Mouse (Mus musculus) intestine, postnatal 0 days (tissue): Measurements from ENCODE around the gene Tgfbr2. TPM values are rescaled to one million over a fixed set of nuclear protein-coding genes. Genes with fewer than 3 reads are reported as not detected.

Source experiments
- ATAC-seq: fragments of 200-750 bp; cut with Nextera tagmentation; 2 replicates; pipeline ENCODE4 v1.8.0; 2017; ENCODE audit warnings: mild to moderate bottlenecking, moderate TSS enrichment, moderate library complexity
- H3K27ac ChIP-seq: fragments of 300-500 bp; sonication (generic); 2 replicates; pipeline ENCODE4 v1.5.1; 2014; ENCODE audit warnings: mild to moderate bottlenecking, low read depth, low read length, moderate library complexity
- H3K27me3 ChIP-seq: fragments of 300-500 bp; sonication (generic); replicated peaks from 2 replicates; pipeline ENCODE4 v1.6.1; 2014; ENCODE audit warnings: low read length, mixed read lengths; ENCODE audit not compliant: control insufficient read depth, insufficient read depth
- H3K36me3 ChIP-seq: fragments of 300-500 bp; sonication (generic); 2 replicates; pipeline ENCODE4 v1.6.1; 2014; ENCODE audit warnings: mild to moderate bottlenecking, moderate library complexity; ENCODE audit not compliant: control insufficient read depth, insufficient read depth
- H3K4me1 ChIP-seq: fragments of 300-500 bp; sonication (generic); replicated peaks from 2 replicates; pipeline ENCODE4 v1.6.1; 2014; ENCODE audit warnings: antibody characterized with exemption, low read length, mixed read lengths; ENCODE audit not compliant: control insufficient read depth, insufficient read depth
- H3K4me2 ChIP-seq: fragments of 300-500 bp; sonication (generic); replicated peaks from 2 replicates; pipeline ENCODE4 v1.6.1; 2014; ENCODE audit warnings: low read depth, mild to moderate bottlenecking, moderate library complexity
- H3K4me3 ChIP-seq: fragments of 300-500 bp; sonication (generic); 2 replicates; pipeline ENCODE4 v1.5.1; 2014; ENCODE audit warnings: low read depth, low read length
- H3K9ac ChIP-seq: fragments of 300-500 bp; sonication (generic); 2 replicates; pipeline ENCODE4 v1.6.1; 2014; ENCODE audit warnings: mild to moderate bottlenecking, low read depth, low read length
- H3K9me3 ChIP-seq: fragments of 300-500 bp; sonication (generic); 2 replicates; pipeline ENCODE4 v1.6.1; 2016; ENCODE audit warnings: mixed run types; ENCODE audit not compliant: control insufficient read depth
- CTCF ChIP-seq: sonication (generic); IDR thresholded peaks from 2 replicates; pipeline ENCODE4 v1.5.1; 2016; ENCODE audit warnings: low read depth, mild to moderate bottlenecking, control low read depth, antibody characterized with exemption, moderate library complexity
- WGBS: fragments of 180-500 bp; shearing (Covaris S2); extraction: QIAGEN DNeasy Blood & Tissue Kit; methylation state at CpG from one replicate; pipeline ENCODE4 v1.1.7; 2014; 5-methylcytosine and 5-hydroxymethylcytosine counted together
- polyA plus RNA-seq: library from polyadenylated mRNA; unstranded; fragments of >200 nt; fragmentation: Nextera tagmentation; extraction: Ambion mirVana; gene quantifications from 2 replicates; pipeline ENCODE4 v1.2.1, GENCODE M21; 2015

Gene Tgfbr2
- polyA plus RNA-seq, 1 experiment from 2014 or later: 16.0 TPM

DNA sequence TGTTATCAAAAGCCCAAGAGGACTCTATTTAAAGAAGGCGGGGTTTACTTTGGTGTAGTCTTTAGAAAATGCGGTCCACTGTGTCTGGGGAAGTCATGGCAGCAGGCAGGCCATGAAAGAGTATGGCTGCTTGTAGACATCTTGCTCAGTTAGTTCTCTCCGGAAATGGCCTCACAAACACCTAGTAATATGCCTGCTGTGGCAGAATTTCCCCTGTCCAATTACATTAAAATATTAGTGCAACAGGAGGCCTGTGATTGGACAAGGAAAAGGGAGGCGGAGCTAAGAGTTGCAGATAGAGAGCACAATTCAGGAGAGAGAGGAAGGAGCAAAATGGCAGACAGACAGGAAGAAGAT is 45.0 kb upstream of the Tgfbr2 start:
- Histone ChIP-seq H3K4me2 (no peak overlapping the region), H3K36me3 (no peaks in the 10 kb centered on the region), H3K9me3 (no peaks in the 10 kb centered on the region), H3K4me3 (no peak overlapping the region), H3K27me3 (no peaks in the 10 kb centered on the region), H3K4me1 (no peaks in the 10 kb centered on the region), H3K27ac (no peak overlapping the region), H3K9ac (no peak overlapping the region)
- no peak for TF ChIP-seq CTCF
- no peak for ATAC-seq
- 88% methylated on average over 4 of the region's 4 CpGs for WGBS

DNA sequence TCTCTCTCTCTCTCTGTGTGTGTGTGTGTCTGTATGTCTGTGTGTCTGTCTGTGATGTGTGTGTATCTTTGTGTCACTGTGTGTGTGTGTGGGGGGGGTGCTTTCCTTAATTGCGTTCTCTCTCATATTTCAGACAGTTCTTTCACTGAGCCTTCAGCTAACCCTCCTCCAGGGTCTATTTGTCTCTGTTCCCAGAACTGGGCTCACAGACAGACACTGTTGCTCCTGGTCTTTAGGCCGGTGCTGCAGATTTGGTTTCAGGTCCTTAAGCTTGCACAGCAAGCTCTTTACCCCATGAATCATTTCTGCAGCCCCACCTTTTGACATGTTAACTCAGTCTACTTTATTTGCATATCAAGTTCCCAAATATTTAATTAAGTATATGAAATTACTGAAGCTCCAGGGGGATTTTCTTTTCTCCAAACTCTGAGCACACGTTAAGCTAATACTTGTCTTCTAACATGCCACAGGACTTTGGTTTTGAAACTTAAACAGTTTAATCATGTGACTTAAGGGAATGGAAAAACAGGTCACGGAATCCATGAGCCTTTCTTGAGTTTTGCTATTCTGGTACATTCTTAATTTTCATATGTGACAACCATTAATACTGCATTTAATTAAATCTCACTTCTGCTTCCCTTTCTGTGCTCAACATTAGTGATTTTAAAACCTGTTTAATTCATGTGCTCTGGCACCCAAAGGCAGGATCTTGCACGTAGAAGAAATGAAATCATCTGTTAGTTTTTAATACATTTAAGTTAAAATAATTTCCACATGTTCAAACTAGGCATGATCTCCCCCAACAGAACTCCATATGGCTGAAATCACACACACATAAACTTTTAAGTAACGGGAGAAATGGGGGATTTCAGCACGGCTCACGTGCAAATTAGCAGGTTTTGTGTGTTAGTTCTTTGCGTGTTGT is 44.3 kb upstream of the Tgfbr2 start:
- Histone ChIP-seq H3K36me3 (no peaks in the 10 kb centered on the region), H3K27me3 (no peaks in the 10 kb centered on the region), H3K9me3 (no peaks in the 10 kb centered on the region), H3K4me2 (no peak overlapping the region), H3K9ac (no peak overlapping the region), H3K4me3 (no peak overlapping the region), H3K27ac (no peak overlapping the region), H3K4me1 (no peaks in the 10 kb centered on the region)
- no peak for TF ChIP-seq CTCF
- no peak for ATAC-seq
- WGBS: 75% methylated on average over 9 of the region's 9 CpGs

DNA sequence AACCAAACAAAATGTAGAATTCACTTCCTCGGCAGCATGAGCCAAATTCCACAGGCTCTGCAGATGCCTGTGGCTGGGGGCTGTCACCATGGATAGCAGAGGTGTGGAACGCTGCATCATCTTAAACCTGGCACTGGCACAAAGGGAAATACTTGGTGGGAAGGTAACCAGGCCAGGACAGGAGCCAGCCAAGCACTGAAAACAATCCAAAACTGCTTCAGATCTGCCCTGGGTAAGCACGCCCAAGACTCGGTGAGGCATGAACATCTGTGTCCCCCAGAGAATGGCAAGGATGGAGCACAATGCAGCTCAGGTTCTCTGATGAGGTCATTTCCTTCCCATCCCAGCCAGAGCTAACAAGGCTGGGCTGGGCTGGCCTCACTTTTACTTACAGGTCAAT is 43.6 kb upstream of the Tgfbr2 start:
- Histone ChIP-seq H3K9ac (no peak overlapping the region), H3K4me2 (no peak overlapping the region), H3K27ac (no peak overlapping the region), H3K4me1 (no peaks in the 10 kb centered on the region), H3K9me3 (no peaks in the 10 kb centered on the region), H3K4me3 (no peak overlapping the region), H3K27me3 (no peaks in the 10 kb centered on the region), H3K36me3 (no peaks in the 10 kb centered on the region)
- WGBS: 48% methylated on average over 4 of the region's 4 CpGs
- no peak for ATAC-seq
- TF ChIP-seq CTCF: no peak

DNA sequence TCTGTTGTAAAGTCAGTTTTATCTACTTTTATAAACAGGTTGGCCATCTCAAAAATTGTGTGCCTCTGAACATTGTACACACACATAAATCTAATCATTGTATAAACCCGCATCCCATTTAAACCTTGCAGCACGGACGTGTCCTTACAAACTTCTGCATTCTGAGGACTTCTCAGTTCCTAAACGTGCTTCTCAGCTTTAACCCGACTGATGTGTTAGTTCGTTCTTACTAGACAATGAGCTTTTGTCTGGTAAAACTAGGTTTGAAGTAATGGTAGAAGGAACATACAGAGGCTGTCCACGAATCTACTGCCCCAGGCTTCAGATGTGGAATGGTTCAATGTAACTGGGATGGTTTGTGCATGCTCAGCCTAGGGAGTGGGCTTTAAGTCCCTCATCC is 41.9 kb upstream of the Tgfbr2 start:
- TF ChIP-seq CTCF: no peak
- Histone ChIP-seq H3K4me3 (no peak overlapping the region), H3K4me2 (no peak overlapping the region), H3K36me3 (no peaks in the 10 kb centered on the region), H3K27ac (no peak overlapping the region), H3K27me3 (no peaks in the 10 kb centered on the region), H3K4me1 (no peaks in the 10 kb centered on the region), H3K9ac (no peak overlapping the region), H3K9me3 (no peaks in the 10 kb centered on the region)
- ATAC-seq: no peak
- 85% methylated on average over 7 of the region's 7 CpGs for WGBS

DNA sequence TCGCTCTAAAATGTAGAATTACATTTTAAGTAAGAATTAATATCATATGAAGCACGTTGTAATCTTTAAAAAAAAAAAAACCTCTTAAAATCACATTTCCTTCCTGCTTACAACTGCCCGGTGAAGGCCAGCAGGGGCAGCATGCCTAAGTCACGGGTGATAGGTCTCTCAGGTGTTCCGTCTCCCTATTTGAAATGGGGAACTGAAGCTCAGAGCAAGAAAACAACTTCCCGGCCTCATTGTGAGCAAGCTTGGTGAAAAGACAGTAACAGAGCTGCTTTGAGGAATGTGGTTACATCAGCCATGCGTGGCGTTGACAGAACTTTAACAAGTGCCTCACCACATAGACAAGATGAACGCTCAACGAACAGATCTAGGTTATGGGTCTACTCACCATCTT is 41.5 kb upstream of the Tgfbr2 start:
- no peaks in the 10 kb centered on the region for H3K4me1 ChIP-seq
- no peak for ATAC-seq
- peak; percentile 17; the same call in 1 of the 2 replicates for TF ChIP-seq CTCF
- no peak overlapping the region for H3K9ac ChIP-seq
- H3K27ac ChIP-seq: no peak overlapping the region
- no peak overlapping the region for H3K4me3 ChIP-seq
- H3K36me3 ChIP-seq: no peaks in the 10 kb centered on the region
- no peaks in the 10 kb centered on the region for H3K27me3 ChIP-seq
- 84% methylated on average over 10 of the region's 10 CpGs for WGBS
- no peak overlapping the region for H3K4me2 ChIP-seq
- no peaks in the 10 kb centered on the region for H3K9me3 ChIP-seq

DNA sequence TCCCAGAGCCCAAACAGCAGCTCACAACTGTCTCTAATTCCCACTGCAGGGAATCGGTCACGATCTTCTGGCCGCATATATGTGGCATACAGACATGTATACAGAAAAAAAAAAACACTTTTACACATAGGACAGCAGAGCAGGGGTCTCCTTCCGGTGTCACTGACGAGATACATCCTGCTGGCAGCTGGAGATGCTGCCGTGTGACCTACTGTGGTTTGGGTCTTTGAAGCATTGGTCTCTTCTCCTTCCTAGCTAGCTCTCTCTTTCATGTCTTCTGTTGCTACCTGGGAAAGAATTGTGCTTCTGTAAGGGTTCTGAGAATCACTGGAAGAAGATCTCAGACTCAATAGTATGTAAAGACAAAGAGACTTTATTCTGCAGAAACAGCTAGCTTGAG is 39.1 kb upstream of the Tgfbr2 start:
- Histone ChIP-seq H3K9me3 (no peaks in the 10 kb centered on the region), H3K4me3 (no peak overlapping the region), H3K27ac (no peak overlapping the region), H3K27me3 (no peaks in the 10 kb centered on the region), H3K9ac (no peak overlapping the region), H3K36me3 (no peaks in the 10 kb centered on the region), H3K4me1 (no peaks in the 10 kb centered on the region), H3K4me2 (no peak overlapping the region)
- TF ChIP-seq CTCF: no peak
- ATAC-seq: no peak
- WGBS: 83% methylated on average over 6 of the region's 6 CpGs
